Mouse (Mus musculus): ENCODE measurements around the gene Galnt17.

Gene Galnt17

DNA sequence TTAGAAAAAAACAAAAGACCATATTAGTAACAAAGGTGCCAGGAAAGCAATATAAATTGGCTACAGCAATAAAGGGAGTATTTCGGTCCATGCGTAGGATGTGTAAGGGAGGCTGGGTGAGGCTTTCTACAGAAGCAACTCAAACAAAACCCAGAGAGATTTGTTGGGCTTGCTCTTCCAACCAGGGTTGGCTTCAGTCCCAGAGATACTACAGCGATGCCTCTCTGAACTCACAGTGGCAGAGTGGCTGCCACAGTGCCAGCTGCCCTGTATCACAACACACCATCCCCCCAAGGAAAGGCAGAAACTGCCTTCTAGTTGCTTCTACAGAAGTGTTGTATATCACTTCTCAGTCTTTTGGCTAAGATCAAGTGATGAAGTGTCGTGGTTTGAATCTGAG lies 66.6 kb downstream of the Galnt17 start:
- no peak for DNase-seq (ENCODE audit: low spot score in 2 of 2)

DNA sequence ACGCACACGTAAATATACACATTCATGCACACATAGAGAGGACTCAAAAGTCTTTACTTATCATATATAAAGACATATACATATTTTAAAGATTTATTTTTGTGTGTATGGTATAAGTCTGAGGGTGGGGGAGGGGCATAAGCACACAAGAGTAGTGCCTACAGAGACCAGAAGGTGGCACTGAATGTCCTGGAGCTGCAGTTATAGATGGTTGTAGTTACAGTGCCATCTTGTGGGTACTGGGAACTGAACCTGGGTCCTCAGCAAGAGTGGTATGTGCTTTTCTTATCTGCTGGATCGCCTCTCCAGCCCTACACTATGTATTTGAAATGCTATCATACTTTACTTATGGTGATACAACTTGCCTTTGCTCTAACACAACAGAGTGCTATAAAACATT lies 68.5 kb downstream of the Galnt17 start:
- DNase-seq (ENCODE audit: low spot score in 2 of 2), result no peak

GRCm38 (mm10) chr5:131236906-131237305 lies 71.4 kb downstream of the Galnt17 start:
- no peak for DNase-seq (ENCODE audit: low spot score in 2 of 2)

GRCm38 (mm10) chr5:131233828-131234227 lies 74.5 kb downstream of the Galnt17 start:
- no peak for DNase-seq (ENCODE audit: low spot score in 2 of 2)

GRCm38 (mm10) chr5:131231060-131231459 lies 77.2 kb downstream of the Galnt17 start:
- no peak for DNase-seq (ENCODE audit: low spot score in 2 of 2)

GRCm38 (mm10) chr5:131229744-131230143 lies 78.6 kb downstream of the Galnt17 start:
- no peak for DNase-seq (ENCODE audit: low spot score in 2 of 2)

- no peak for DNase-seq (ENCODE audit: low spot score in 2 of 2)
Measured at GRCm38 (mm10) chr5:131223416-131223815, 84.9 kb downstream of the Galnt17 start.

- DNase-seq (ENCODE audit: low spot score in 2 of 2), result peak; percentile 38 to 60
Measured at GRCm38 (mm10) chr5:131222498-131223244, 85.6 kb downstream of the Galnt17 start.

DNA sequence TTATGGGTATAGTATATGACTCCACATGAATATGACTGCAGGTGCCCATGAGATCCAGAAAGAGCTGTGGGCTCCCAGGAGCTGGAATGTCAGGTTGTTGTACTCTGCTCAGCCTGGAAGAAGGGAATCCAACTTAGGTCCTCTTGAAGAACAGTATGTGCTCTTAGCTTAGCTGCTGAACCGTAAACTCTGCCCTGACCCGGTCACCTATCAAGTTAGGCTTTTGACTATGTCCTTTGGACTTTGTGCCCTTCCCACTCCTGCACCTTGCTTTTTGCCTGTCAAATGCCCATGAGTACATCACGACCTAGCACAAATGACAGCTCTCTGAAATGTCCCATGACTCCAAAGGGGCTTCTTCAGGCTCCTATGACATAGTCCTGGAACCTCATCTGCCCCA lies 90.1 kb downstream of the Galnt17 start:
- DNase-seq (ENCODE audit: low spot score in 2 of 2), result no peak

- no peak for DNase-seq (ENCODE audit: low spot score in 2 of 2)
Measured at GRCm38 (mm10) chr5:131211618-131212017, 96.7 kb downstream of the Galnt17 start.

DNA sequence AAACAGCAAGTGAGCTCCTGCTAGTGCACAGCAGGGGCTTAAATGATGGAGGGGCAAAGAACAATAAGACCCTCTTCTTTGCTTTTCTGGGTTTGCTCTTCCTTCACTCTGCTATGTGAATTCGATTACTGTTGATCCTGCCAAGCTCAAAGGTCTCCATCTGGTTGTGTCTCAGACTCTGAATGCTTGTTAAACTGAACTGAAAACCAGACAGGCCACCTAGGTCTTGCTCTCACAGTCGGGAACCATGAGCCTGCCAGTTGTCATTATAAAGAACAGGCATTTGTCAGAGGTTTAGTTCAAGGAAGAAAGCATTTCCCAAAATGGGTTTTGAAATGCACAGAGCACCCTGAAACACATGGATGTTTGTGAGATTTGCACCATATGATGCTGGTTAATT lies 107.2 kb downstream of the Galnt17 start:
- no peak for DNase-seq (ENCODE audit: low spot score in 2 of 2)

DNA sequence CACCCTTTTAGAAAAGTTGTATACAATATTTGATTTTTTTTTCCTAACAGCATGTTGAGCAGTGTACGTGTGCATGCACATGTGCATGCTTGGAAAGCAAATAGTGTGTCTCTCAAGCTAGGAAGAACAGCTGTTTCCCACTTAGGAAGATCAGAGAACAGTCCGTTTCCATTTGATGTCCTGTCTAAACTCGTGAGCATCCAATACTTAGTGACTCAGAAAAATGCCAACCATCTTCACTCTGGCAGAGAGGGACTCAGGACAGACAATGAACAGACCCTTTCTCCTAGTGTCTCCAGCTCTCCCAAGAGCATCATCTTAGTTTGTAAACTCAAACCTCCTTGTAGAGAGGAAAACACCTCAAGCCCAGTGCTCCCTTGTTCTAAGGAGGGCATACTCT lies 116.0 kb downstream of the Galnt17 start:
- DNase-seq (ENCODE audit: low spot score in 2 of 2), result no peak

DNA sequence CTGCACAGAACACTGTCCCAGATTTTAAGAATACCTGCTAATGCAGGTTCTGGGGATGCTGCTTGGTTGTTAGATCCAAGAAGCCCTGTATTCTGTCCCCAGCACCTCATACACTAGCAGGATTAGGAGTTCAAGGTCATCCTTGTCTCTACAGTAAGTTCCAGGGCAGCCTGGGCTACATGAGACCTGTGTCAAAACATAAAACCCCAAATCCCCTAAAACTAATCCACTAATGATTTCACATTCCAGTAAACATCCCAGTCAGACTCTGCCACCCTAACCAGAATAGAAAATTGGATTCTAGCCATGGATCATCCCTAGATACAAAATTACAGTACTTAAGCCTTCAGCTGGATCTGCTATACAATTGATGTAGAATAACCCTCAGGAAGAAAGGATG lies 123.7 kb downstream of the Galnt17 start:
- DNase-seq (ENCODE audit: low spot score in 2 of 2), result no peak

- DNase-seq (ENCODE audit: low spot score in 2 of 2), result peak; percentile 44 to 60
Measured at GRCm38 (mm10) chr5:131181231-131181630, 127.1 kb downstream of the Galnt17 start.

DNA sequence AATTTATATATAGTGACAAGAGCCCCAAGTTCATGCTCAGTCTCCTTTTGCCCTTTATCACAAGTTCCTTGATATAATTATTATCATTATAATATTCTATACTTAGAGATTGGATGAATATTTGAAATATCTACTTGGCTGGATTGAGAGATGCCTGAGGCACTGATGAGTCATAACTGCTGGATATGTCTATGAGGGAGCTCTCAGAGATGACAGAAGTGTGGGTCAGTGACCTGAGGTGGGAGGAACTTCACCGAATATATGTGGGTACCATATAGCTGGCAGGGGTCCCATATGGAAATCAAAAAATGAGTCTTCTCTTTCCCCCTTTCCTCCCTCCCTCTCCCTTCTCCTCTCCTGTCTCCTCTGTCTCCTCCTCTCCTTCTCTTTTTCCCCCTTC lies 127.5 kb downstream of the Galnt17 start:
- no peak for DNase-seq (ENCODE audit: low spot score in 2 of 2)

DNA sequence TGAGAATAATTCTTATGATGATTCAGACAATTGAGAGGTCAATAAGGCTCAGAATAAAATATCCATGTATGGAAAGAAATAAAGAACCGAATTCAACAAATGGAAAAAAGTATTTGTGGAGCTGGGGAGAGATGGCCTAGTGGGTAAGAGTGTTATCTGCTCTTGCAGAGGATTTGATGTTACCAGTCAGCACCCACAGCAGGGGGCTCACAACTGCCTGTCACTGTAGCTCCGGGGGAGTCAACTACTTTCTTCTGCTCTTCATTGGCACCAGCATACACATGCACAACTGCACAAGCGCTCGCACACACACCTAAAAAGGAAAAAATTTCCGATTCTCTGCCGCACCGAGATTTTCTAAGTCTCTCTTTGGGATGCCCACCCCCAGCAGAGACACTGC lies 130.4 kb downstream of the Galnt17 start:
- DNase-seq (ENCODE audit: low spot score in 2 of 2), result no peak

GRCm38 (mm10) chr5:131177168-131177567 lies 131.1 kb downstream of the Galnt17 start:
- DNase-seq (ENCODE audit: low spot score in 2 of 2), result no peak

- DNase-seq (ENCODE audit: low spot score in 2 of 2), result no peak
Measured at GRCm38 (mm10) chr5:131169186-131169585, 139.1 kb downstream of the Galnt17 start.

- DNase-seq (ENCODE audit: low spot score in 2 of 2), result peak; percentile 35 to 39
Measured at GRCm38 (mm10) chr5:131167366-131167765, 140.9 kb downstream of the Galnt17 start.

- DNase-seq (ENCODE audit: low spot score in 2 of 2), result no peak
Measured at GRCm38 (mm10) chr5:131165681-131166080, 142.6 kb downstream of the Galnt17 start.

GRCm38 (mm10) chr5:131157866-131158265 lies 150.4 kb downstream of the Galnt17 start:
- no peak for DNase-seq (ENCODE audit: low spot score in 2 of 2)

DNA sequence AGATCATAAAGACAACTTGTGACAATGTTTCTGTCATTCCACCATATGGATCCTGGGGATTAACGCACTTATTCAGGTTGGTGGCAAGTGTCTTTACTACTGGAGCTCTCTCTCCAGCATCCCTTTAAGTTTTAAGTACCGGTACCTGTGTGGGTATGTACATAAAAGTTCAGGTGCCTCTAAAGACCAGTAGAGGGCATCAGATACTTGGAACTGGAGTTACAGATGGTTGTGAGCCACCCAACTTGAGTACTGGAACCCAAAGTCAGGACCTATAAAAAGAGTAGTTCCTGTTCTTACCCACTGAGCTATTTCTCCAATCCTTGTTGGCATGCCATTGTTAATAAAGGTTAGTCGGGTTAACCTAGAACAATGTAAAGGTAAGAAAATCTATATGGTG lies 152.0 kb downstream of the Galnt17 start:
- no peak for DNase-seq (ENCODE audit: low spot score in 2 of 2)

DNA sequence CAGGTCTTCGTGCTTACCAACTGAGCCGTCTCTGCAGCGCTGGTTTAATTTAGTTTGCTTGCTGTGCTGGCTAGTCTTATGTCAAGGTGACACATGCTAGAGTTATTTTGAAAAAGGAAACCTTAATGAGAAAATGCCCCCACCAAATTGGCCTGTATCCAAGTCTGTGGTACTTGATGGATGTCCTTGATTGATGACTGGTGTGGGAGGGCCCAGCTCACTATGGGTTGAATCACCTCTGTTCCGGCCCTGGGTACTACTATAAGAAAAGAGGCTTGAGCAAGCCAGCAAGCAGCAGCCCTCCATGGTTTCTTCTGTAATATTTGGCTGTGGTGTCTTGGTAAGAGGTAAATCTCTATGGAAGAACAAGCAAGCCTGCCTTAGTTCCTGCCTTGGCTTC lies 165.7 kb downstream of the Galnt17 start:
- DNase-seq (ENCODE audit: low spot score in 2 of 2), result no peak

DNA sequence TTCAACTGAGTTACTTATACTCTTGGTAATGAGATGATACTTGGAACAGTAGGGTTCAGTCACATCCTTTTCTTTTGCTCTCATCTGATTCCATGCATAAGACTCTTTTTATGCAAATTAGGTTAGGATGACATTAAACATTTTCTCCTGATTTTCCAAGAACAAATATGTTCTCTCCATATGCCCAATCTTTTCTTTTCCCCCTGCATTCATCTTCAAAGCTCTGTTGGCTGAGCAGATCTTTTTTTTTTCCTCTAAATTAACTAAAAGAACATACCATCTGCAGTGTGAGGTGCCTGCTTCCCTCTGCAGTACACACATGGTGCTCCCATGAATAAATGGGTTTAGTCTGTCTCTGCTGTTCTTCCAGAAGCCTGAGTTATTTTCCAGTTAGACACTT lies 173.5 kb downstream of the Galnt17 start:
- peak; percentile 28 to 60 for DNase-seq (ENCODE audit: low spot score in 2 of 2)

Measured in right cerebral cortex, postnatal 10 days (tissue).